Mouse (Mus musculus): ENCODE measurements around the gene Fcrl6.

The Fcrl6 gene

DNA sequence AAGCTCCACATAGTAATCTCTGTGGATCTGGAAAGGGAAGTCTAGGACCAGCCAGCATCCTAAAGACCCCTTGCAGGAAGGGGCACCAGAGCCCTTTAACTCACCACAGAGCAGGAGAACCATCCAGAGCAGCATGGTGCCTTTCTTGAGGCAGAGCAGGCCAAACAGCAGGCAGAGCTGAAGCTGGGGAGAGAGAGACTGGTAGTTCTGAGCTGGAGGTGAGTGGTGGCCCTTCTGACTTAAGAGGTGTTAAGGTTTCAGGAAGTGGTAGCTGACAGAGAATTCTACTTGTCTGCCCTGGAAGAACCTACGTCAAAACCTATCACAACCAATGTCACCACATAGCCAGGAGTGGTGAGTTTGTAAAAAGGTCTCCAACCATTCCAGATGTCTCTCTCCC lies at the start of gene Fcrl6:
TSS of gene Fcrl6 (minus strand) at position 226 of the 400 bp plus-strand sequence.
- DNase-seq = no peak

DNA sequence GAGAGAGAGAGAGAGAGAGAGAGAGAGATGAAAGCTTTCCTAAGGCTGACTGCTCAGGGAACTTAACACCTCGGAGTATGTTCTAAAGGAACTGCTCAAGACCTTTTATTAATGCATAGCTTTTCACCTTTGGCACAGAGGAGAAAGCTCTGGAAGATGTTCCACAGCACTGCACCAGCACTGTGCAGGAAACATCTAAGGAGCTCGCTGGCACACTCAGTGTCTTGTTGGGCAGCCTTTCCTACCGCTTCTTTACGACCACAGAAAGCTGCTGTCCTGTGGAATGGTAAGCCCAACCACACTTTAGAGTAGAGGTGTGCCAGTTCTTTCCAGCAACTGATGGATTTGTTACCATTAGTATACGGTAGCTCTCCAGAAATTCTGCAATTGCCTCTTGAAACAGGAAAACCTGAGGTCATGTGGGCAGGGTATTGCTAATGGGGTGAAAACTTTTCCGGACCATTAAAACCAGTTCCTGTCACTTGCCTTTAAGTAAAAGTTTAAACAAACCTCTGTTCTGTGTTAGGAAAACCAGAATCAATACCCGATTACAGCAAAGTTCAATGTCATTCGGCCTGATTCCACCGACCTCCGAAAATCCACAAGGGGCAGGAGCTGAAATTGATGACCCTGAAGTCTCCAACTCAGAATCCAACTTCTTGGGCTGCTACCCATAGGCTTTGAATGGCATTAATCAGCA lies 49.1 kb upstream of the Fcrl6 start:
- DNase-seq = no peak

DNA sequence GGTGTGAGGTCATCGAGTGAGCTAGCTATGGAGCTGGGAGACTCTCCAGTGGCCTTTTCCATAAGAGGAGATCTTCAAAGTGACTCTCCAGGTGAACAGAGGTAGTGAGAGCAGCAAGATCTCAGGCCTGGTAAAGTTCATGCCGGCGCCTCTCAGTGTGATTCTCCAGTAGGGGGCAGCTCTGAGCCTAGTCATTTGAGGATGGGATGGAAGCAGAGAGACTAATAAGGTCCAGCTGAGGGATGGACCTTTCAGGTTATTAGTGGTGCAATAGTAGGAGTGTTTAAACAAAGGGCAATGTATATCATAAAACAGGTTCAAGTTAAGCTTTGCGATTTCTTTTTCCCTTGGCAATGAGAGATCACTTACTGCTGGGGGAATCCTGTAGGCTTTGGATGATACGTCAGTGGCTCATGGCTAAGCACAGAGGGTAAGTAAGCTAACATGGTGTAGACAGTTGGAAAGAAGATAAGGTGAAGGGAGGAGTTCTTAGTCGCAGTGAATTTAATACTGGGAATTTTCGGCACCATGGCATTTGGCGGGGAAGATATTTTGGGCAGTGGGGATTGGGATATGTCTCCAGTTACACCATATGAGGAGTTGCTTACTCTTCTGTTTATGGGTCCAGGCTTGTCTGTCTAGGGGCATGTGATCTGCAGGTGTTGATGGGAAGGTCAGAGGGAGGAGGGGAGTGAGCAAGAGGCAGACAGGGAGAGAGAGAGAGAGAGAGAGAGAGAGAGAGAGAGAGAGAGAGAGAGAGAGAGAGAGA lies 48.4 kb upstream of the Fcrl6 start:
- DNase-seq = peak in 1 of 2 experiments; percentile 29

DNA sequence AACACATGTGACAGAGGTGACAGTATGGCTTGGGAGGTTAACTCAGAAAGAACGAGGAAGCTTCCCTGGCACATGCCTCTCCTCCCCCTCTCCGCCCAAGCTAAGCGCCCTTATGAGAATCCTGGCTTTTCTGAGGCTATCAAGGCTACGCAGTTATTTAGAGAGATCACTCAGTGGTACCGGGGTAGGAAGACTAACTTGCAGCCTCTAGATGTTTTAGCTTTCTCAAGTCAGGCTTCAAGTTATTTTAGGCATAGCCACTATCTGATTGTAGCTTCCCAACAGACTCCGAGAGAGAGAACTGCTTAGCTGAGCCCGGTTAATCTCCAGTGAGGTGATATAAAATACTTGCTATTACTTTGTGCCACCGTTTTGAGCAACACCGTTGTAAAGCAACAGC lies 47.0 kb upstream of the Fcrl6 start:
- no peak for DNase-seq

DNA sequence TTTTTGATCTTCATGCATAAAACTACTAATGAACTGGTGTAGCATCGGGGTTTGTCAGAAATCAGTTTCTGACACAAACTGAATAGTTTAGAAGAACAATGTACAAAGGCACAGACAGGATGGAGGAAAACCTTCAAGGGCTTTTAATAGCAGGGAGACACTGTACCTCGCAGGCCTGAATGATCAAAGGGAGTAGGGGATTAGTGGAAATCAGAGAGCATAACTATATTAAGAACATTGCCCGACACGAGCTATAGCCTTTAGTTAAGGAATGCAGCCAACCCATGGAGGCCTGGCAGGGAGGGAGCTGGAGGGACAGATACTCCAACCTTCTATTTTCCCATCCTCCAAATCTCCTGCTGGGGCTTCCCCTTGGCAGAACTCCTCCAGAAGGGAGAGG lies 44.9 kb upstream of the Fcrl6 start:
- DNase-seq = no peak

DNA sequence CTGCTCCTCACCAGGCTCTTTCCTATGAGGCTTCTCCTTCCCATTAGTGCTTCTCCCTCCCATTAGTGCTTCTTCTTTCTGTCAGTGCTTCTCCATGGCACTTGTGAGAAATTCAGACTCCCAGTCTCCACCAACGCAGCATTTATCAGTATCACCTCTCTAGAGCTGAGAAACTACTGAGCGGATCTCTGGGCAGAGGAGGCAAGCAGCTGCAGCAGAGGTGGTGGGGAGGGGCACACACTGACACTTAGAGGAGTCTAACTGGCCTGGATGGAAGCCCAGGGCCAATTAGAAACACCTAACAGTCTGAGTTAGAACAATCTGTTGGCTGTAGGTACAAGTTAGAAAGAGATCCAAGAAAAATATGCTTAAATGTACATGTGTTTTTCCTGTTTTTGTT lies 36.4 kb upstream of the Fcrl6 start:
- no peak for DNase-seq

DNA sequence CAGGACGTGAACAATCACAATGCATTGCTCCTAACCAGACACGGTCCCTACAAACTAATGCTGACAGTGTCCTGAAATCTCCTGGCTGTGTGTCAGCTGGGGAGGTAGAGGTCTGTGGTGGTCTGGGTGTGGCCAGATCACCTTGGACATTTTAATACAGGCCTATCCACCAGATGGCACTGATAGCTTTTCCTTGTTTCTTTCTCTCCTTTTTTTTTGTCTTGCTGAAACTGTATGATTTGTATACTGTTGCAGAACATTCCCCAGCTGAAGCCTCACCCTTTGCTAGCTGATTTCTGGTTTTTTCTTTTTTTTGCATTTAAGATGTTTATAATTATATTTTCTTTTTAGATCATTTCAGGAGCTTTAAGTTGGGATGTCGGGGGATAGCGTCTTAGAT lies 35.5 kb upstream of the Fcrl6 start:
- no peak for DNase-seq

DNA sequence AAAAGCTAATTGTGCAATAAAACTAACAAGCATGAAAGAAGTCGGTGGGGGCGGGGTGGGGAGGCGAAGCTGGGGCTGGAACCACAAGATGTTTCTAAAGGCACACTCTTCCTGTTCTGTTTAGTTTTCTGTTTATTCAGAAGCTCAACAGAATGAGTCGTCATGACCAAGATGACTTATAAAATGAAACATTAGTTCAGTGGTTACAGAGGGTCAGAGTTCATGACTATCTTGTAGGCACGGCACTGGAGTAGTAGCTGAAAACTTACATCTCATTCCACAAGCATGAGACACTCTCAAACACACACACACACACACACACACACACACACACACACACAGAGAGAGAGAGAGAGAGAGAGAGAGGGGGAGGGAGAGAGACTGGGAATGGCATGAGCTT lies 33.9 kb upstream of the Fcrl6 start:
- DNase-seq = no peak

DNA sequence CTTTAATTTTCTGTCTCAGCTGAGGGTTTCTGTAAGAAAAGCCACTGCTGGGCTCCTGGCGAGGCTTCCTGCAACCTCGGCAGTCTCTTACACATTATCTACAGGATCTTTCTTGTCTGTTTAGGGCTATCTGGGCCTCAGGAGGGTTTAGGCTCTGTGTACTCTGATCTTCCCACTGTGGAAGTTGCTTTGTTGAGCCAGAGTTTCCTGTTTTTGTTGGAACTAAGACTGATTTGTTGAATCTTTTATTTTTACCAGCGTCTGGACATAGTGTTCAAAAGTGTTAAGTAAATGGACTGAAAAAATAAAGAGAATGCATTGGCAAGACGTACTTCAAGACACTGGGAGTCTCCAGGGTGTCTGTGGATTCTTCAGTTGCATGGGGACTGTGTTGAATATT lies 32.9 kb upstream of the Fcrl6 start:
- no peak for DNase-seq

DNA sequence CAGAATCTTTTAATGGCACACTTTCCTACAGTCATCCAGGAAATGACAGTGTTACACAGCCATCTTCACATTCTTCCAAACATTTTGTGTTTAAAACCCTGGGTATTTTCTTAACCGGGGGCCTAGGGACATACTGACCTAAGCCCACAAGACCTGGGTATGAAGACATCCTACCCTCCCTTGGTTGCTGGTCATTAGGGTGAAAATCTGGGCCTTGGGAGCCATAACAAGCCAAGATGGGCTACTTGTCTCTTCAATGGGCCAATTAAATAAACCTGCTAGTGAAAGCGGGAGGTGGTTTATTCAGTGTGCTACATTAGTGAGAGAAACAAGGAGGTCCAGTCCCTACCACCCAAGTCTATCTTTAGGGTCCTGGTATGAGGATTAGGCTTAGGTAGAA lies 31.8 kb upstream of the Fcrl6 start:
- no peak for DNase-seq

DNA sequence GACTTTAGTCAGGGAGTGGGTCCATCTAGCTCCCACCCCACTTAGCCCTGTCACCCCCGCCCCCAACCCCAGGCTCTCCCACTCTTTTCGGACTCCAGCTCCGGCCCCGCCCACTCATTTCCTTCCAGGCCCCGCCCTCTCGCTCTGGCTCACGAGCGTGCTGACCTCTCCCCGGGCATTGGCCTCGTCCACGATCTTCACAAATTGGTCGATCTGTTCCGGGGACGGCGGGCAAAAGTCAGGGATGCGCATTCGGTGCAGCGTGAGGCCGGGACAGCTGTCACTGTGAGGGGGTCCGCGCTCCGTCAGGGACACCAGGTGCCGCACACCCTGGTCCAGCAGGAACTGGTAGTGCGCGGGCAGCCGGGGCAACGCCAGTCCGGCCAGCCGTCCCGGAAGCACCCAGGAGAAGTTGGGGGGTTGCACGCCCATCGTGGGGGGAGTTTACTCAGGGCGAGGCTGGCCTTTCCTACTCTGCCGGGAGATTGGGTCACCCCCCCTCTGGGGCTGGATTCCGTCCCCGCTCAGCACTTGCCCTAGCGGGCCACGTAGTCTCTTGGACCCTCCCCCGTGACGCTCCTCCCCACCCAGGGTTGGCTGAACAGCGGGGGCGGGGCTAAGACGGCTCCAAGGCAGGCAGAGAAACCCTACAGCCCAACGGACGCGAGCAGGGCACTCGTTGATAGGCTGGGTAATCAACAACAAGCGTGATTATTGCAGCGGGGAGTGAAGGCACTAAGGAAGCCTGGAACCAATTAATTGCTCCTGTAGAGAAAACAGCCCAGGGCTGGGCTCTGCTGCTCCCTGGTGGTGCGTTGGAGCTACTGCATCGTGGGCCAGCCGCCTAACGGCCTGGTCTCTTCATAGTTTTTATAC lies 30.3 kb upstream of the Fcrl6 start, which contains the start of gene Dusp23:
TSS of gene Dusp23 (minus strand) at position 512 of the 876 bp plus-strand sequence.
- DNase-seq = peak; percentile 98 to 99

DNA sequence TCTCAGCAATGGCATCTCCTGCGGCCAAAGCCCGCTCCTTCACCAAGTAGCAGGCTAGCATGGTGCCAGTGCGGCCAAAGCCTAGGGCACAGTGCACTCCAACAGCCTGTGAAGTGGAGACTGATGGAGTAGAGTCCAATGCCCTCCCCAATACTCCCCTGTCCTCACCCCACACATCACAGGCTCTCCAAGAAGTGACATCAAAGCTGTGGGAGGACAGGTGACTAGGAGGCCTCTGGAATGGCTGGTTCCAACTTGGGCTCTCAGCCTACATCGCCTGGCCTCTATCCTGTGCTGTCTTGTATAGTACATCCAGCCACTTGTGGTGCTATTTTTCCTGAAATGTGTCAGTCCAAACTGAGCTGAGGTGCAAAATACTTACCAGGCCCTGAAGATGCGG lies 29.4 kb upstream of the Fcrl6 start:
- DNase-seq = no peak

DNA sequence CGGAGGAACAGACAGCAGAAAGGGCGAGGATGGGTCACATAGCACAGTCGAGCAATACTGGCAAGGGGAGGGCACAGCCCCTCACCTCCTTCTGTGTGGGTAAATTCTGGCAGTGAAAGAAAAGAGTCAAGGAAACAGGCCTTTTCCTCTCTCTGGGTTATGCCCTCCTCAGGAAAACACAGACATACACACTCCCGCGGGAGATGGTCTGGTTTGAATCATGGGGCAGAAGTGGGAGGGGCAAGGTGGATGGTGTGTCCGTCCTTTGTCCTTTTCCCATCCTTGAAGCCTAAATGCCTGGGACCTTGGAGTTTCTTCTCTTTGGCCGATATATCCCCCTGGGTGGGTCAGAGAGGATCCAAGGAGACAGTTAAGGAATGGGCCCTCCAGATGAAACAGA lies 27.5 kb upstream of the Fcrl6 start:
- DNase-seq = no peak

DNA sequence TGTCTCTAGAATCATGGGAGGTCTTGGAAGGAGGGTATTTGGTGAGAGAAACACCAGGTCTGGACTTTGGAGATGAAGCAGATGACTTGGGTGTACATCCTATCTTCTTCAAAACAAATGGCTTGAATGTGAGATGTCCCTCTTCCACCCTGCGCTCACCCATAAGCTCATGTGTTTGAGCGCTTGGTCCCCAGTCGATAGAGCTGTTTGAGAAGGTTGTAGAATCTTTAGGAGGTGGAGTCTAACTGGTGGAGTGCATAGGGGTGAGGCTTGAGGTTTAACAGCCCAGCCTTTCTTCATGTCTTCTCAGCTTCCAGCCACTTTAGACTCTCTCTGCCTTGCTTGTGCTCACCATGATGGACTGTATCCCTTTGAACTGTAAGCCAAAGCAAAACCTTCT lies 24.0 kb upstream of the Fcrl6 start:
- DNase-seq = no peak

DNA sequence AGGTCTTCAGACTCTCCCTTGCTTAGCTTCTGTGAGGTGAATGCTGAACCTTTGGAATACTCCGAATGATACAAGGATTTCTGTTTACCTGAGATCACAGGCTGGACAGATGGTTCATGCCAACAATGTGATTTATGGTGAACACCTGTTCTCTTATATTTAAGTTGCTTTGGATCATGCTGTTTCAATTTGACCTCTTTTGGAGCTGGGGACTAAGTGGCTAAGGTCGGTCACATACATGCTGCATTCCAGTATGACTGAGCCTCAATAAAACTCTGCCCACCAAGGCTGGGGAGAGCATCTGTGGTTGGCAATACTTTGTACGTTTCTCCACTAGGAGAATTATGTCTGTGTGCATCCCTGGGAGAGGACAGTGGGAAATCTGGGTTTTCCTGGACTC lies 21.7 kb upstream of the Fcrl6 start:
- no peak for DNase-seq

DNA sequence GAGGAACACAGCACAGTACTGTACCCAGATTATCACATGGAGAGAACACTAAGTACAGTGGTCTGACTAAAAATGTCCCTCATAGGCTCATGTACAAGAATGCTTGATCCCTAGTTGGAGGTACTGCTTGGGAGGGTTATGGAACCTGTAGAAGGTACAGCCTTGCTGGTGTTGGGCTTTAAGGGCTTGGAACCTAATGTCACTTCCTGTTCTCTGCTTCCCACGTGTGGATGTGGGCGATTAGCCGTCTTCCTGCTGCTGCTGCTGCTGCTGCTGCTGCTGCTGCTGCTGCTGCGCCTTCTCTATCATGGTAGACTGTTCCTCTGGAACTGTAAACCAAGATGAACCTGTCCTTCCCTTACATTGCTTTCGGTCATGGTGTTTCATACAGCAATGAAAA lies 21.2 kb upstream of the Fcrl6 start:
- DNase-seq = no peak

DNA sequence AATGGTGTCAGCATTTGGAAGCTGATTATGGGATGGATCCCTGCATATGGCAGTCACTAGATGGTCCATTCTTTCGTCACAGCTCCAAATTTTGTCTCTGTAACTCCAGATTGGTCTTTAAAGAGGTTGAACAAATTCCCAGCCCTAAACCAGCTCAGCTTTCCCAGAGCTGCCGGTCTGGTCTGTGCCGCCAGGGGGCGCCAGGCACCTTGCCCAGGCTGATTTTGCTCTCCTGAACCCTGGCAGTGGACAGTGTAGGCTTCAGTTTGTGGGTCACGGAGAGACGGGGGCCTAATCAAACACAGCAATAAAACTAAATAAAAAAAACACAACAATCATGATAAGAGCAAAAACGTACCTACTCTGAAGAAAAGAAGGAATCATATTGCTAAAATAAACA lies 16.9 kb upstream of the Fcrl6 start:
- peak; percentile 56 to 81 for DNase-seq

DNA sequence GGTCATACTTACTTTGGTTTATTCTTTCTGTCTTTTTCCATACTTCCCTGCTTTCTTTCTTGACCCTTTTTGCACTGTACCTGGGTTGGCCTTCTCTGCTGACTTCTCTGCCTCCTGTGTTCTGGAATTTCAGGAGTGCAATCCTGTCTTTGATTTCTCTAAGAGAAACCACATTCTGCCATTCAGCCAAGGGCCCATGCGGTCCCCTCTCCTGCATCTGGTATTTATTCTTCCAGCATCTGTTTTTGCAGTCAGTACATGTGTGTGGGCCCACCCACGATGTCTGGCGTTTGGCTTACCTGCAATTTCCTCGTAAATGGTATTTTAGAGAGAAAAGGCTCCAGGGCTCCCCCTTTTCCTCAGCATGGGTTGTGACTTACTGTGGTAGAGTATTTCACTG lies 15.8 kb upstream of the Fcrl6 start:
- no peak for DNase-seq

DNA sequence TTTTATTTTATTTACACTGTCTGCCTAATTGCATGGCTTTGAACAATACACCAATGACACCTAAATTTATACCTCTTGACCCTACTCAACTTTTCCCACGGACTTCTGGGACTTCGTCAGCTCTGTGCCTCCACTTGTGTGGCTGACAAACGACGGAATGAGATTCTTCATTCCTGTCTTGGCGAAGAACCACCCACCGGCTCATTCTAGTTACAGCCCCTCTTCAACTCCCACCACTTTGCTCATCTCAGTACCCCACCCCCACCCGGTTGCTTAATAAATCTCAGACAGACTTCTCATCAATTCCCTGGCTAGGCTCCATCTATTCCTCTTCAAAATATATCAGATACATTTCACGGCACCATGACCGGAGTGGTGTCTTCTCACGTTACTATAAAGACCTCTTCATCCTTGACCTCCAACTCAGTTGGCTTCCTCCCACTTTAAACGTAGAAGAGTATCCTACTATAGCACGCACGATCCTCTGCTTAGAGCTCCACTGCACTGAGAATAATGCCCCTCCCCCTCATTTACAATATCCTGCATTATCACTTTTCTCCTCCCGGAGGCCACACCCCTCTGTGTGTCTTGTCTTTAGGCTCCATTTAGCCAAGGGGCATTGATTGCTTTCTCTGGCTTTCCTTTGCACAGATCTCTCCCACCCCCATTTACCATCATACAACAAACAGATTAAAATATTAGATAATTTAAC lies 15.2 kb upstream of the Fcrl6 start:
- no peak for DNase-seq

DNA sequence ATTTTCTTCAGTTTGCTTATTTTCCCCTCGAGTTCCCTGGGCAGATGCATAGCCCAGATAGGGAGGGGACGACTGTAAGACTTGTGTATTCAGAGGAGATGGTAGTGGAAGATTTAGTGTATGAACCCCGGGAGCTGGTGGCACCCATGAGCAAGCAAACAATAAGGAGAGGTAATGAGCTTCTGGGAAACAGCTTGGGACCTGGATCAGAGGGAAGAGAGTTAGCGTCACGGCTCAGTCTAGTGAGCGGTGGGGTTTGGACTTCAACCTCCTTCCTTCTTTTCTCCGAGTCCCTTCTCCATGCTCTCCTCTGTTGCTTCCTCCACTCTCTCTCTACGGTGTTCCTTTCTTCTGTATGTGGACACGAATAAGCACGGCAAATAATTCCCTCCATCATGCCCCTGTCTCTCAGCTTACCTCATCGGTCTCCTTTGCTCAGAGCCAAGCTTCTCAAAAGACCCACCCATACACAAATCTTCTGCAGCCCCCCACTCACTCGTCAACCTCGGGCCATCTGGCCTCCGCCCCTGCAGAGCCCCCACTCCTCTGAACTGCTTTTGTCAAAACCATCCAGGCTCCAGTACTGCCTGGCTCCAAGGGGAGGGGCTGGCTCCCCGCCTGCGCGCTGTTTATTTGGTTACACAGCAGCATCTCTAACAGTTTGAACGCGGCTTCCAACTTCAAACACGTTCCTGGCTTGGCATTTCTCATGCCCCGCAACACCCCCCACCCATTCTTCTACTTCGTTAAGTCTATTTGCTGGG lies 14.4 kb upstream of the Fcrl6 start:
- DNase-seq = no peak

DNA sequence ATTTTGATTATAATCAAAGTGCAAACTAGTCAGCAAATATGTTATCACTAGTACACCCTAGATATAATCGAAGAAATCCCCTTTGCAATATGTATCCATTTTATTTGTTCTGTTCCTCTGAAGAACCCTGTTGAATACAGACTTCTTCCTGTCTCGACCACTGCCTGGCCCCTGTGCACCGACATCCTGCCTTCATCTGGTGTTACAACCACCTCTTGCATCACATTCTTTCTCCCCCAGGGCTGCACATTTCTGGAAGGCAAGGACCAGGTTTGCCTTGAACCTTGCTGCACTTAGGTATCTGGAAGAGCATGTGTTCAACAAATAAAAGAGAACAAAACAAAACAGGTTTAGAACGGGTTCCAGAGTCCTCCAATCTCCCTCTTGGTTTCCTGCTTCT lies 13.1 kb upstream of the Fcrl6 start:
- DNase-seq = no peak

DNA sequence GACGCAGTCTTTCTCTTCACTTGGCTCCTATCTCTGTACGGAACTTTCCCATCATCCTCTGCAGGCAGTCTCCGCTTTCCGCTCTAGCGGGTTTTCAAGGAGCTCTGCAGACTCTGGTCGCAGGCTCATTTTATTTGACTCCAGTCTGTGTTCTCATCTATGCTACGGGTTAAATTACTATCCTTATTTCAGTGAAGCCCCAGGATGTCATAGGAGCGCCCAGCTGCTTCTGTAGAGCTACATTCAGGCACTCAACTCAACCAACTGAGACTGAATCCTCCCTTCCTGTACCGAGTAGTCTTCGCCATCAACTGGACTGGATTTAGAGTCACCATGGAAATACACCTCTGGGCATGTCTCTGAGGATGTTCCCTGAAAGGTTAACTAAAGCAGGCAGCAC lies 12.3 kb upstream of the Fcrl6 start:
- DNase-seq = no peak

Measured in kidney, adult 8-10 months (tissue).